ENCODE assay signal across 11 mouse cellular contexts in the genomic region with DNA sequence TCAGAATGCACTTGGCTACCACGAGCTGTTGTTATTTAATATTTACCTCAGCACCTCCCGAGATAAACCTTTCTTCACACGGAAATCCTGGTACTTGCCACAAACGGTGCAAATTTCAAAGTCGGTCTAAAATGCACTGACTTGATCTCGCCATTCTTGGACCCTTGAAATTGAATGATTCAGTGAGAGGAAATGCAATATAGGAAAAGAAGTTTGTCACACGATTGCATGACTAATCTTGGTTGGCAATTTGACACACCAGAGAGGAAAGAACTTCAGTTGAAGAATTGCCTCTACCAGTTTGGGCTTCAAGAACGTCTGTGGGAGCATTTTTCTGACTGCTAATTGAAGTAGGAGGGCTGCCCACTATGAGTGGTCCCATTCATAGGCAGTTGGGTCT.
"Had no signal": no experiment of that assay in that cellular context is flagged by ENCODE, and none has a peak within 500 bp of the region (broad histone marks: within the 10 kb centered on the region; RNA-seq: fewer than 3 reads in every experiment).

No protein-coding gene starts in this region.

- DNase-seq: gastrocnemius, adult 2 months; gastrocnemius, postnatal 10 days; gastrocnemius, postnatal 25 days; heart, adult 18-20 months; heart, postnatal 10 days; heart, postnatal 4 days; kidney, adult 8-10 months; kidney, postnatal 25 days; kidney, postnatal 4 days; liver; liver, embryonic 13.5 days had no signal
